Mouse (Mus musculus) liver, embryonic 16.5 days (tissue): Measurements from ENCODE around the gene Gm10309. TPM values are rescaled to one million over a fixed set of nuclear protein-coding genes. Genes with fewer than 3 reads are reported as not detected.
A peak's percentile ranks its signal among the peaks of the same experiment; 100 is the strongest.

Experiments used
- ATAC-seq: fragments of 200-750 bp; cut with Nextera tagmentation; 2 replicates; pipeline ENCODE4 v1.8.0; 2017; ENCODE audit warnings: low read depth, mild to moderate bottlenecking, moderate number of reproducible peaks, moderate library complexity
- H3K27ac ChIP-seq: fragments of 300-500 bp; sonication (generic); 2 replicates; pipeline ENCODE4 v1.5.1; 2014; ENCODE audit warnings: mild to moderate bottlenecking, low read length
- H3K27me3 ChIP-seq: fragments of 300-500 bp; sonication (generic); 2 replicates; pipeline ENCODE4 v1.6.1; 2014; ENCODE audit warnings: low read depth, low read length, mixed read lengths; ENCODE audit not compliant: control insufficient read depth, insufficient read depth
- H3K36me3 ChIP-seq: fragments of 300-500 bp; sonication (generic); 2 replicates; pipeline ENCODE4 v1.6.1; 2014; ENCODE audit warnings: mild to moderate bottlenecking; ENCODE audit not compliant: control insufficient read depth, insufficient read depth
- H3K4me1 ChIP-seq: fragments of 300-500 bp; sonication (generic); 2 replicates; pipeline ENCODE4 v1.6.1; 2014; ENCODE audit warnings: low read depth, low read length, mixed read lengths; ENCODE audit not compliant: control insufficient read depth
- H3K4me2 ChIP-seq: fragments of 300-500 bp; sonication (generic); 2 replicates; pipeline ENCODE4 v1.6.1; 2014; ENCODE audit warnings: low read depth, low read length, mixed read lengths
- H3K4me3 ChIP-seq: fragments of 300-500 bp; sonication (generic); 2 replicates; pipeline ENCODE4 v1.5.1; 2014; ENCODE audit warnings: low read depth, mild to moderate bottlenecking, low read length
- H3K9ac ChIP-seq: fragments of 300-500 bp; sonication (generic); 2 replicates; pipeline ENCODE4 v1.6.1; 2014; ENCODE audit warnings: low read depth, low read length
- H3K9me3 ChIP-seq: fragments of 300-500 bp; sonication (generic); replicated peaks from 2 replicates; pipeline ENCODE4 v1.6.1; 2016; ENCODE audit warnings: low read length; ENCODE audit not compliant: control insufficient read depth
- WGBS: fragments of 180-500 bp; shearing (Covaris S2); extraction: QIAGEN DNeasy Blood & Tissue Kit; methylation state at CpG from one replicate; pipeline ENCODE4 v1.1.7; 2014; ENCODE audit not compliant: insufficient replicate concordance; 5-methylcytosine and 5-hydroxymethylcytosine counted together
- polyA plus RNA-seq: library from polyadenylated mRNA; unstranded; fragments of >200 nt; fragmentation: Nextera tagmentation; extraction: Ambion mirVana; gene quantifications from 2 replicates; pipeline ENCODE4 v1.2.1, GENCODE M21; 2015

The Gm10309 gene
- polyA plus RNA-seq, 1 experiment from 2014 or later, result 0.07 TPM

- 61% methylated on average over 5 of the region's 5 CpGs for WGBS
- H3K9me3 ChIP-seq, result no peaks in the 10 kb centered on the region
- no peak overlapping the region for H3K4me3 ChIP-seq
- no peak overlapping the region for H3K4me2 ChIP-seq
- H3K9ac ChIP-seq, result no peak overlapping the region
- peak; percentile 58 for ATAC-seq
- no peaks in the 10 kb centered on the region for H3K27me3 ChIP-seq
- H3K27ac ChIP-seq, result no peak overlapping the region
- no peaks in the 10 kb centered on the region for H3K36me3 ChIP-seq
- peaks cover 5% of the 10 kb centered on the region for H3K4me1 ChIP-seq
Measured at GRCm38 (mm10) chr17:86522649-86523048, 17.6 kb upstream of the Gm10309 start.

GRCm38 (mm10) chr17:86521252-86521651, 16.2 kb upstream of the Gm10309 start:
- WGBS, result 70% methylated on average over 11 of the region's 11 CpGs
- H3K4me2 ChIP-seq, result no peak overlapping the region

GRCm38 (mm10) chr17:86518604-86519003, 13.6 kb upstream of the Gm10309 start:
- H3K9ac ChIP-seq, result no peak overlapping the region
- no peaks in the 10 kb centered on the region; the same call in 1 of the 2 replicates for H3K4me1 ChIP-seq
- ATAC-seq, result no peak
- 65% methylated on average over 7 of the region's 7 CpGs for WGBS
- H3K4me3 ChIP-seq, result no peak overlapping the region
- H3K27ac ChIP-seq, result no peak overlapping the region
- H3K4me2 ChIP-seq, result no peak overlapping the region
- no peaks in the 10 kb centered on the region for H3K27me3 ChIP-seq
- no peaks in the 10 kb centered on the region for H3K36me3 ChIP-seq
- no peaks in the 10 kb centered on the region for H3K9me3 ChIP-seq

More at GRCm38 (mm10) chr17:86521252-86521651, 16.2 kb upstream of the Gm10309 start:
- Histone ChIP-seq H3K36me3 (no peaks in the 10 kb centered on the region), H3K4me3 (no peak overlapping the region), H3K9me3 (no peaks in the 10 kb centered on the region), H3K27ac (no peak overlapping the region), H3K9ac (no peak overlapping the region), H3K27me3 (no peaks in the 10 kb centered on the region), H3K4me1 (peaks cover 5% of the 10 kb centered on the region)
- ATAC-seq, result no peak

- no peaks in the 10 kb centered on the region for H3K27me3 ChIP-seq
- no peak overlapping the region for H3K27ac ChIP-seq
- WGBS, result 53% methylated on average over 5 of the region's 5 CpGs
- no peak overlapping the region for H3K4me3 ChIP-seq
- H3K36me3 ChIP-seq, result no peaks in the 10 kb centered on the region
- ATAC-seq, result no peak
- no peaks in the 10 kb centered on the region for H3K4me1 ChIP-seq
- no peaks in the 10 kb centered on the region for H3K9me3 ChIP-seq
- H3K4me2 ChIP-seq, result no peak overlapping the region
- no peak overlapping the region for H3K9ac ChIP-seq
Measured at GRCm38 (mm10) chr17:86516630-86517029, 11.6 kb upstream of the Gm10309 start.

GRCm38 (mm10) chr17:86514974-86515620, 10.1 kb upstream of the Gm10309 start:
- no peak overlapping the region for H3K27ac ChIP-seq
- no peak overlapping the region for H3K4me3 ChIP-seq
- H3K27me3 ChIP-seq, result no peaks in the 10 kb centered on the region
- no peak overlapping the region for H3K4me2 ChIP-seq
- H3K9me3 ChIP-seq, result no peaks in the 10 kb centered on the region
- H3K9ac ChIP-seq, result no peak overlapping the region
- no peaks in the 10 kb centered on the region for H3K36me3 ChIP-seq
- 61% methylated on average over 13 of the region's 13 CpGs for WGBS
- no peak for ATAC-seq
- H3K4me1 ChIP-seq, result no peaks in the 10 kb centered on the region

GRCm38 (mm10) chr17:86509871-86510270, 4.8 kb upstream of the Gm10309 start:
- Histone ChIP-seq H3K4me3 (no peak overlapping the region), H3K9ac (no peak overlapping the region), H3K4me1 (no peaks in the 10 kb centered on the region), H3K9me3 (no peaks in the 10 kb centered on the region), H3K27ac (no peak overlapping the region), H3K27me3 (no peaks in the 10 kb centered on the region), H3K4me2 (no peak overlapping the region), H3K36me3 (no peaks in the 10 kb centered on the region)
- ATAC-seq, result no peak
- 67% methylated on average over 5 of the region's 5 CpGs for WGBS

GRCm38 (mm10) chr17:86508212-86508490, 3.1 kb upstream of the Gm10309 start:
- 59% methylated on average over 3 of the region's 3 CpGs for WGBS
- Histone ChIP-seq H3K27me3 (no peaks in the 10 kb centered on the region), H3K4me1 (no peaks in the 10 kb centered on the region; the same call in 1 of the 2 replicates), H3K27ac (no peak overlapping the region), H3K9me3 (no peaks in the 10 kb centered on the region), H3K4me3 (no peak overlapping the region), H3K4me2 (no peak overlapping the region), H3K9ac (no peak overlapping the region), H3K36me3 (no peaks in the 10 kb centered on the region)
- ATAC-seq, result no peak

GRCm38 (mm10) chr17:86507342-86508211, 2.5 kb upstream of the Gm10309 start:
- no peaks in the 10 kb centered on the region for H3K36me3 ChIP-seq
- H3K27ac ChIP-seq, result no peak overlapping the region
- no peak for ATAC-seq
- no peak overlapping the region for H3K4me2 ChIP-seq
- no peaks in the 10 kb centered on the region for H3K27me3 ChIP-seq
- no peak overlapping the region for H3K4me3 ChIP-seq
- no peaks in the 10 kb centered on the region for H3K9me3 ChIP-seq
- WGBS, result 52% methylated on average over 19 of the region's 19 CpGs
- no peak overlapping the region for H3K9ac ChIP-seq
- H3K4me1 ChIP-seq, result no peaks in the 10 kb centered on the region; the same call in 1 of the 2 replicates

GRCm38 (mm10) chr17:86506881-86507280, 1.8 kb upstream of the Gm10309 start:
- WGBS, result 39% methylated on average over 5 of the region's 5 CpGs
- no peak for ATAC-seq
- Histone ChIP-seq H3K4me1 (no peaks in the 10 kb centered on the region; the same call in 1 of the 2 replicates), H3K4me2 (no peak overlapping the region), H3K9ac (no peak overlapping the region), H3K4me3 (no peak overlapping the region), H3K27ac (no peak overlapping the region), H3K36me3 (no peaks in the 10 kb centered on the region), H3K27me3 (no peaks in the 10 kb centered on the region), H3K9me3 (no peaks in the 10 kb centered on the region)
